Mouse (Mus musculus) CD4-positive helper T cell, adult 2 months (primary cell): ENCODE measurements around the gene C330021F23Rik.
"Not testable (repeated sequence)": the region's sequence is repeated elsewhere in the genome, so short reads cannot be mapped to it uniquely, and the experiment has no call there.

ENCODE experiments used
- DNase-seq: peaks from one replicate; pipeline ENCODE4 v3.0.0-alpha.2; 2012; ENCODE audit warnings: low read depth, missing footprints, low spot score

C330021F23Rik gene

GRCm38 (mm10) chr8:3567641-3568371, at the start of gene C330021F23Rik:
TSS of gene C330021F23Rik (plus strand) at chr8:3567990.
- DNase-seq, result no peak

GRCm38 (mm10) chr8:3522007-3522697, 45.6 kb upstream of the C330021F23Rik start:
- DNase-seq, result no peak

- no peak for DNase-seq
Observed at GRCm38 (mm10) chr8:3530816-3531215, 37.0 kb upstream of the C330021F23Rik start.

- no peak for DNase-seq
Observed at GRCm38 (mm10) chr8:3531936-3532335, 35.9 kb upstream of the C330021F23Rik start.

- peak; percentile 29 for DNase-seq
Observed at GRCm38 (mm10) chr8:3536053-3536841, 31.5 kb upstream of the C330021F23Rik start.

GRCm38 (mm10) chr8:3536940-3537339, 30.9 kb upstream of the C330021F23Rik start:
- DNase-seq, result no peak

GRCm38 (mm10) chr8:3537666-3538065, 30.1 kb upstream of the C330021F23Rik start:
- DNase-seq, result no peak

- no peak for DNase-seq
Observed at GRCm38 (mm10) chr8:3539146-3539545, 28.6 kb upstream of the C330021F23Rik start.

GRCm38 (mm10) chr8:3540076-3540475, 27.7 kb upstream of the C330021F23Rik start:
- DNase-seq, result no peak

- no peak for DNase-seq
Observed at GRCm38 (mm10) chr8:3546511-3546910, 21.3 kb upstream of the C330021F23Rik start.

- DNase-seq, result no peak
Observed at GRCm38 (mm10) chr8:3552240-3552639, 15.6 kb upstream of the C330021F23Rik start.

- DNase-seq, result peak; percentile 20
Observed at GRCm38 (mm10) chr8:3556114-3556513, 11.7 kb upstream of the C330021F23Rik start.

- DNase-seq, result no peak
Observed at GRCm38 (mm10) chr8:3568378-3568777, 588 bp downstream of the C330021F23Rik start.

- no peak for DNase-seq
Observed at GRCm38 (mm10) chr8:3569784-3570183, 2.0 kb downstream of the C330021F23Rik start.

GRCm38 (mm10) chr8:3574546-3574945, 6.8 kb downstream of the C330021F23Rik start:
- DNase-seq, result no peak

GRCm38 (mm10) chr8:3576211-3576960, 8.6 kb downstream of the C330021F23Rik start:
- no peak for DNase-seq

- no peak for DNase-seq
Observed at GRCm38 (mm10) chr8:3579390-3580364, 11.9 kb downstream of the C330021F23Rik start.

- not testable (repeated sequence) for DNase-seq
Observed at GRCm38 (mm10) chr8:3581961-3582360, 14.2 kb downstream of the C330021F23Rik start.

GRCm38 (mm10) chr8:3586452-3586851, 18.7 kb downstream of the C330021F23Rik start:
- DNase-seq, result no peak

- no peak for DNase-seq
Observed at GRCm38 (mm10) chr8:3586993-3587390, 19.2 kb downstream of the C330021F23Rik start, which contains the start of gene Camsap3. TSS of gene Camsap3 (plus strand) at chr8:3587293.
